Mouse (Mus musculus): ENCODE measurements around the gene Tmem222. TPM values are rescaled to one million over a fixed set of nuclear protein-coding genes. Genes with fewer than 3 reads are reported as not detected.

Tmem222 gene
- polyA plus RNA-seq, 2 experiments, result 31.6 to 36.4 TPM

- Histone ChIP-seq H3K4me3 (ENCODE audit: insufficient read depth in 1 of 2, low read depth in 2 of 2, low read length in 2 of 2) (no peak overlapping the region), H3K4me1 (replicated peaks; ENCODE audit: control insufficient read depth in 2 of 2, insufficient read depth in 2 of 2, low read length in 1 of 2) (no peaks in the 10 kb centered on the region; a peak in 1 of 4 replicates), H3K27ac (no peak overlapping the region), H3K9ac (replicated peaks) (no peak overlapping the region), H3K4me2 (ENCODE audit: low read depth) (no peak overlapping the region), H3K36me3 (replicated peaks; ENCODE audit: control insufficient read depth, insufficient read depth, low read depth) (no peaks in the 10 kb centered on the region), H3K27me3 (ENCODE audit: control insufficient read depth, insufficient read depth, low read length) (no peaks in the 10 kb centered on the region), H3K9me3 (ENCODE audit: control insufficient read depth, low read length) (no peaks in the 10 kb centered on the region)
- WGBS (ENCODE audit: insufficient replicate concordance), result 78% methylated on average over 11 of the region's 11 CpGs
- ATAC-seq (ENCODE audit: insufficient read depth) (no peak), DNase-seq (ENCODE audit: low read depth in 3 of 3, low spot score in 3 of 3) (no peak)
- TF ChIP-seq CTCF (IDR thresholded peaks at IDR 0.05; ENCODE audit: low read depth) (no peak), EP300 (IDR thresholded peaks at IDR 0.05; ENCODE audit: low read depth) (no peak)
Observed at GRCm38 (mm10) chr4:133294084-133294483, 16.5 kb upstream of the Tmem222 start.

- ATAC-seq (ENCODE audit: insufficient read depth), result no peak
- H3K4me3 ChIP-seq (ENCODE audit: insufficient read depth in 1 of 2, low read depth in 2 of 2, low read length in 2 of 2), result no peak overlapping the region
- H3K27me3 ChIP-seq (ENCODE audit: control insufficient read depth, insufficient read depth, low read length), result no peaks in the 10 kb centered on the region
- H3K4me2 ChIP-seq (ENCODE audit: low read depth), result no peak overlapping the region
- no peaks in the 10 kb centered on the region; a peak in 1 of 4 replicates for H3K4me1 ChIP-seq (replicated peaks; ENCODE audit: control insufficient read depth in 2 of 2, insufficient read depth in 2 of 2, low read length in 1 of 2)
- WGBS (ENCODE audit: insufficient replicate concordance), result 65% methylated on average over 24 of the region's 24 CpGs
- no peak for TF ChIP-seq EP300 (IDR thresholded peaks at IDR 0.05; ENCODE audit: low read depth)
- no peak for TF ChIP-seq CTCF (IDR thresholded peaks at IDR 0.05; ENCODE audit: low read depth)
- no peaks in the 10 kb centered on the region for H3K36me3 ChIP-seq (replicated peaks; ENCODE audit: control insufficient read depth, insufficient read depth, low read depth)
- H3K27ac ChIP-seq, result no peak overlapping the region
- no peak for DNase-seq (ENCODE audit: low read depth in 3 of 3, low spot score in 3 of 3)
- H3K9ac ChIP-seq (replicated peaks), result no peak overlapping the region
- no peaks in the 10 kb centered on the region for H3K9me3 ChIP-seq (ENCODE audit: control insufficient read depth, low read length)
Observed at GRCm38 (mm10) chr4:133292901-133293843, 15.6 kb upstream of the Tmem222 start.

DNA sequence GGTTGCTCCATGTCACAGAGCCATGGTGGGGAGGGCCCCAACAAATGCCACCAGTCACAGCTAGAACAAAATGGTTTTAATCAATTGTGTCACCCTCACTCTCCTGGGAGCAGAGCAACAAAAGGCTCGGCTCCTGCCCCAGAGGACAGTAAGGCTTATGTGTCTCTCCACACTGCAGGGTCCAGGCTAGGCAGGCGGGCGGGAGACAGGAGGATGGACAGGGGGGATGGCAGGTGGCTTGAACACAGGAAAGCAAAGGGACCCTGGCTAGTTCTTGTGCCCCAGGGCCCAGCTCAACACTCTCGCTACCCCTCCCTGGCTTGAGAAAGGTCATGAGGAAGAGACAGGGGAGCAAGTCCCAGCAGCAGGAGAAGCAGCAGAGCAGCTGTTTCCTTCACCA is 14.8 kb upstream of the Tmem222 start:
- Histone ChIP-seq H3K27ac (no peak overlapping the region), H3K4me3 (ENCODE audit: insufficient read depth in 1 of 2, low read depth in 2 of 2, low read length in 2 of 2) (no peak overlapping the region), H3K4me1 (replicated peaks; ENCODE audit: control insufficient read depth in 2 of 2, insufficient read depth in 2 of 2, low read length in 1 of 2) (peaks cover 0 to 4% of the 10 kb centered on the region in 2 experiments; a peak in 1 of 4 replicates), H3K9me3 (ENCODE audit: control insufficient read depth, low read length) (no peaks in the 10 kb centered on the region), H3K27me3 (ENCODE audit: control insufficient read depth, insufficient read depth, low read length) (no peaks in the 10 kb centered on the region), H3K9ac (replicated peaks) (no peak overlapping the region), H3K36me3 (replicated peaks; ENCODE audit: control insufficient read depth, insufficient read depth, low read depth) (no peaks in the 10 kb centered on the region), H3K4me2 (ENCODE audit: low read depth) (no peak overlapping the region)
- ATAC-seq (ENCODE audit: insufficient read depth) (no peak), DNase-seq (ENCODE audit: low read depth in 3 of 3, low spot score in 3 of 3) (no peak)
- TF ChIP-seq CTCF (IDR thresholded peaks at IDR 0.05; ENCODE audit: low read depth), result no peak
- no peak for TF ChIP-seq EP300 (IDR thresholded peaks at IDR 0.05; ENCODE audit: low read depth)
- WGBS (ENCODE audit: insufficient replicate concordance), result 85% methylated on average over 4 of the region's 4 CpGs

DNA sequence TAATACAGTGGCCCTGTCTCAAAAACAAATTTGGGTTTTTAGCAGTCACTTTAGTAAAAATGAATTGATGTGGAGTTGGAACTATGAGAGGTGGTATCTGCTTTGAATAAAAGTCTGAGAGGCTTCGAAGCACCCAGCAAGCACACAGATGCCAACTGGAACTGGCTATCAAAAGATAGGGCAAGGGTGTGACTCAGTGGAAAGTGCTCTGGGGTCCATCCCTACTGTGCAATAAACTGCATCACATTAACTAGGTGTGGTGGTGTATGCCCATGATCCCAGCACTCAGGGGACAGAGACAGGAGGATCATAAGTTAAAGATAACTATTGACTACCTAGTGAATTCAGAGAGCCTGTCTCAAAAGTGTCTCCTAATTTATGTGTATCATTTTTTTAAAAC is 13.7 kb upstream of the Tmem222 start:
- Histone ChIP-seq H3K4me3 (ENCODE audit: insufficient read depth in 1 of 2, low read depth in 2 of 2, low read length in 2 of 2) (no peak overlapping the region), H3K27ac (no peak overlapping the region), H3K9ac (replicated peaks) (no peak overlapping the region), H3K36me3 (replicated peaks; ENCODE audit: control insufficient read depth, insufficient read depth, low read depth) (no peaks in the 10 kb centered on the region), H3K27me3 (ENCODE audit: control insufficient read depth, insufficient read depth, low read length) (no peaks in the 10 kb centered on the region), H3K4me1 (replicated peaks; ENCODE audit: control insufficient read depth in 2 of 2, insufficient read depth in 2 of 2, low read length in 1 of 2) (peaks cover 5 to 14% of the 10 kb centered on the region in 2 experiments), H3K9me3 (ENCODE audit: control insufficient read depth, low read length) (no peaks in the 10 kb centered on the region), H3K4me2 (ENCODE audit: low read depth) (no peak overlapping the region)
- 43% methylated on average over 1 of the region's 1 CpGs for WGBS (ENCODE audit: insufficient replicate concordance)
- ATAC-seq (ENCODE audit: insufficient read depth) (peak; percentile 47; the same call in 1 of the 2 replicates), DNase-seq (ENCODE audit: low read depth in 3 of 3, low spot score in 3 of 3) (peak in 2 of 3 experiments; percentile 59 to 65)
- TF ChIP-seq EP300 (IDR thresholded peaks at IDR 0.05; ENCODE audit: low read depth), result no peak
- TF ChIP-seq CTCF (IDR thresholded peaks at IDR 0.05; ENCODE audit: low read depth), result no peak

GRCm38 (mm10) chr4:133286476-133287077 is 9.0 kb upstream of the Tmem222 start:
- Histone ChIP-seq H3K4me1 (replicated peaks; ENCODE audit: control insufficient read depth in 2 of 2, insufficient read depth in 2 of 2, low read length in 1 of 2) (peaks cover 27 to 47% of the 10 kb centered on the region in 2 experiments), H3K27me3 (ENCODE audit: control insufficient read depth, insufficient read depth, low read length) (no peaks in the 10 kb centered on the region), H3K36me3 (replicated peaks; ENCODE audit: control insufficient read depth, insufficient read depth, low read depth) (no peaks in the 10 kb centered on the region), H3K4me3 (ENCODE audit: insufficient read depth in 1 of 2, low read depth in 2 of 2, low read length in 2 of 2) (no peak overlapping the region), H3K9ac (replicated peaks) (no peak overlapping the region), H3K4me2 (ENCODE audit: low read depth) (peak overlapping the region; percentile 54), H3K27ac (no peak overlapping the region), H3K9me3 (ENCODE audit: control insufficient read depth, low read length) (no peaks in the 10 kb centered on the region)
- TF ChIP-seq EP300 (IDR thresholded peaks at IDR 0.05; ENCODE audit: low read depth), result no peak
- no peak for TF ChIP-seq CTCF (IDR thresholded peaks at IDR 0.05; ENCODE audit: low read depth)
- no peak for DNase-seq (ENCODE audit: low read depth in 3 of 3, low spot score in 3 of 3)
- no peak for ATAC-seq (ENCODE audit: insufficient read depth)
- WGBS (ENCODE audit: insufficient replicate concordance), result 38% methylated on average over 4 of the region's 4 CpGs
